Mouse (Mus musculus): ENCODE measurements around the gene Hcfc2.

DNA sequence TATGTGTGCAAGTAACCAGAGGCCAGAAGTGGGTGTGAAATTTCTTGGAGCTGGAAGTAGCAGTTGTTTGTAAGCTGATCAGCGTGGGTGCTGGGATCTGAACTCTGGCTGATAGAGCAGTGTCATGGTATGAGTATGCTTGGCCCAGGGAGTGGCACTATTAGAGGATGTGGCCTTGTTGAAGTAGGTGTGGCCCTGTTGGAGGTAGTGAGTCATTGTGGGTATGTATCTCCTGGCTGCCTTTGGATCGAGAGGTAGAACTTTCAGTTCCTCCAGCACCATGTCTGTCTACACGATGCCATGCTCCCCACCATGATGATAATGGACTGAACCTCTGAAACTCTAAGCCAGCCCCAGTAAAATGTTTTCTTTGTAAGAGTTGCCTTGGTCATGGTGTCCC lies 84.4 kb downstream of the Hcfc2 start:
- TF ChIP-seq CTCF (IDR thresholded peaks at IDR 0.05; ENCODE audit: low read depth) (no peak), EP300 (optimal IDR thresholded peaks at IDR 0.05) (no peak)
